Mouse (Mus musculus) ES-Bruce4 (cell line): ENCODE results near the gene Cspg5.

ENCODE experiments used
- CTCF ChIP-seq: IDR thresholded peaks from one replicate; pipeline ENCODE4 v1.8.1; 2011; ENCODE audit warnings: low read depth, low read length
- EP300 ChIP-seq: IDR thresholded peaks from 2 replicates; pipeline ENCODE4 v1.6.1; 2011; ENCODE audit warnings: low read depth, low read length; ENCODE audit not compliant: insufficient read depth
- POLR2A ChIP-seq: IDR thresholded peaks from one replicate; pipeline ENCODE4 v1.8.1; 2011; ENCODE audit warnings: low read length; ENCODE audit not compliant: insufficient read depth

DNA sequence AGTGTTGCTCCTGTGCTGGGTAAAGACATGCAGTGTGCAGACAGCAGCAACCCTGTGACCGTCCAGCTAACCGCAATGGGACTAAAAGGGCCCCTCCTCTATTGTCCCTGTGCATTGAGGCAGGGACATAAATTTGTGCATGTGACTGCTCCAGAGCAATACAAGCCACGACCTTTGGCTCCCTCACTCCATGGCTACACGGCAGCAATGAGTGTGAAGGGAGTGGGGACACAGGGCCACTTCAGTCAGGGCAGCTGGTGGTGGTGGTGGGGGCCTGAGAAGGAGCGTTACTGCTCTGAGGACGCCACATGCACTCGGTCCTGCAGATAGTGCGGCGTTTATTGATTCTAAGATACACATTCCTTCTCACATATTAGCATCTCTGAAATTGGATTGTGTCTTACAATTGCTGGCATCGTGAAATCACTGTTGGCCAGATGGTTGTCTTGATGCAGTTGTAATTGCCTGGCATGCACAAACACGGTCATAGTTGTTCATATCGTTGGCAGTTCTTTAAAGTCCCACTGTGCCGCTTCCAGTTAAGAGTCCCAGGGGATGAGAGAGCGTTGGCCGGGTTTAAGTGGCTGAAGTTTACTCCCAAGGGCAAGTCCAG, 11.9 kb downstream of the Cspg5 start:
- TF ChIP-seq POLR2A = no peak
- no peak for TF ChIP-seq CTCF
- TF ChIP-seq EP300 = no peak
